Mouse (Mus musculus): ENCODE measurements at regions not wholly inside any gene's neighbourhood (a gene's known extent, or its start where the extent isn't known, plus 50 kb on each side); places are given as distances from the start of the nearest gene placed in this dataset.

GRCm38 (mm10) chr8:34374242-34374641 is 262.7 kb upstream of the Gm10131 start:
- H3K27ac ChIP-seq (ENCODE audit: control insufficient read depth, low read depth, low read length), result no peak overlapping the region
- H3K4me3 ChIP-seq (ENCODE audit: control insufficient read depth in 1 of 2, insufficient read depth in 1 of 2, low read depth in 2 of 2, low read length in 2 of 2), result no peak overlapping the region
- no peak overlapping the region for H3K9ac ChIP-seq (ENCODE audit: control insufficient read depth, low read depth, low read length, poor library complexity, severe bottlenecking)
- no peaks in the 10 kb centered on the region for H3K27me3 ChIP-seq (ENCODE audit: control insufficient read depth in 1 of 2, insufficient read depth in 2 of 2, low read length in 2 of 2)
- no peak for DNase-seq (ENCODE audit: low read depth, low spot score)
- no peaks in the 10 kb centered on the region for H3K9me3 ChIP-seq (replicated peaks; ENCODE audit: insufficient read depth, low read length)
- H3K36me3 ChIP-seq (ENCODE audit: control insufficient read depth in 1 of 2, insufficient read depth in 2 of 2, low read length in 2 of 2), result no peaks in the 10 kb centered on the region
- H3K4me1 ChIP-seq (ENCODE audit: control insufficient read depth in 1 of 2, insufficient read depth in 2 of 2, low read length in 2 of 2), result no peaks in the 10 kb centered on the region
- TF ChIP-seq USF2 (IDR thresholded peaks at IDR 0.05; ENCODE audit: borderline replicate concordance in 1 of 2, insufficient read depth in 1 of 2, low read depth in 1 of 2, low read length in 2 of 2), result no peak
- TF ChIP-seq HCFC1 (IDR thresholded peaks at IDR 0.05; ENCODE audit: low read depth, low read length), result no peak
- TF ChIP-seq NRF1 (IDR thresholded peaks at IDR 0.05; ENCODE audit: insufficient read depth, low read depth, low read length, poor library complexity, severe bottlenecking), result no peak
- no peak for TF ChIP-seq MYB (IDR thresholded peaks at IDR 0.05; ENCODE audit: low read depth, low read length)
- no peak for TF ChIP-seq USF1 (IDR thresholded peaks at IDR 0.05; ENCODE audit: low read depth, low read length)
- no peaks in the 10 kb centered on the region for H3K79me2 ChIP-seq (ENCODE audit: control insufficient read depth, insufficient read depth, low read length, poor library complexity)

DNA sequence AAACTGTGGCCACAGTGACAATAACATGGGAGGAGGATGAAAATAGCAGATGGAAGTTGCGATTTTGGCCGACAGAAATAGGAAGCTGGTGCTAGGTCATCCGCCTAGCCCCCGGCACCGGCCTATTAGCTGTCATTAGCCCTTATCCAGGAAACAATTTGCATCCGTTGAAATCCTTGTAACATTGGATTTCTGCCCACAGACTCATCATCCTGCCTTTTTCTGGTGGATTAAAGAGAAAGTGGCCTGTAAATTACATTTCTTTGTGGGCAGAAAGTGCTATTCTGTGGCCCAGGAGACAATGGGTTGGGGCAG is 261.1 kb upstream of the Gm10131 start:
- no peaks in the 10 kb centered on the region for H3K79me2 ChIP-seq (ENCODE audit: control insufficient read depth, insufficient read depth, low read length, poor library complexity)
- DNase-seq (ENCODE audit: low read depth, low spot score), result no peak
- no peak overlapping the region for H3K27ac ChIP-seq (ENCODE audit: control insufficient read depth, low read depth, low read length)
- H3K9me3 ChIP-seq (replicated peaks; ENCODE audit: insufficient read depth, low read length), result no peaks in the 10 kb centered on the region
- H3K4me1 ChIP-seq (ENCODE audit: control insufficient read depth in 1 of 2, insufficient read depth in 2 of 2, low read length in 2 of 2), result no peaks in the 10 kb centered on the region
- H3K36me3 ChIP-seq (ENCODE audit: control insufficient read depth in 1 of 2, insufficient read depth in 2 of 2, low read length in 2 of 2), result no peaks in the 10 kb centered on the region
- H3K27me3 ChIP-seq (ENCODE audit: control insufficient read depth in 1 of 2, insufficient read depth in 2 of 2, low read length in 2 of 2), result no peaks in the 10 kb centered on the region
- TF ChIP-seq ZNF384 (IDR thresholded peaks at IDR 0.05; ENCODE audit: low read depth, low read length), result no peak
- no peak for TF ChIP-seq MYB (IDR thresholded peaks at IDR 0.05; ENCODE audit: low read depth, low read length)
- no peak for TF ChIP-seq GATA1 (IDR thresholded peaks at IDR 0.05; ENCODE audit: low read depth, low read length)
- no peak for TF ChIP-seq MAFK (IDR thresholded peaks at IDR 0.05; ENCODE audit: borderline replicate concordance, low read depth, low read length)
- TF ChIP-seq MEF2A (IDR thresholded peaks at IDR 0.05; ENCODE audit: extremely low read depth, insufficient replicate concordance, low read depth, low read length, poor library complexity, severe bottlenecking), result no peak
- no peak for TF ChIP-seq POLR2A (IDR thresholded peaks at IDR 0.05; ENCODE audit: control insufficient read depth in 1 of 2, insufficient read depth in 1 of 2, low read depth in 1 of 2, low read length in 2 of 2, poor library complexity in 1 of 2)
- TF ChIP-seq TAL1 (IDR thresholded peaks at IDR 0.05; ENCODE audit: low read length), result no peak
- no peak for TF ChIP-seq MXI1 (IDR thresholded peaks at IDR 0.05; ENCODE audit: low read depth, low read length)
- TF ChIP-seq BHLHE40 (IDR thresholded peaks at IDR 0.05; ENCODE audit: borderline replicate concordance, low read depth, low read length), result no peak
- TF ChIP-seq USF2 (IDR thresholded peaks at IDR 0.05; ENCODE audit: borderline replicate concordance in 1 of 2, insufficient read depth in 1 of 2, low read depth in 1 of 2, low read length in 2 of 2), result no peak
- no peak for TF ChIP-seq ZKSCAN1 (IDR thresholded peaks at IDR 0.05; ENCODE audit: low read depth, low read length)
- no peak for TF ChIP-seq ETS1 (IDR thresholded peaks at IDR 0.05; ENCODE audit: low read depth, low read length)
- no peak for TF ChIP-seq UBTF (IDR thresholded peaks at IDR 0.05; ENCODE audit: borderline replicate concordance, insufficient read depth, low read depth, low read length)
- TF ChIP-seq E2F4 (IDR thresholded peaks at IDR 0.05; ENCODE audit: borderline replicate concordance, low read depth, low read length), result no peak
- no peak for TF ChIP-seq POLR2AphosphoS5 (IDR thresholded peaks at IDR 0.05; ENCODE audit: borderline replicate concordance, low read depth, low read length)
- no peak for TF ChIP-seq ZC3H11A (IDR thresholded peaks at IDR 0.05; ENCODE audit: low read depth, low read length)
- no peak for TF ChIP-seq MAX (IDR thresholded peaks at IDR 0.05; ENCODE audit: low read length)
- no peak overlapping the region for H3K9ac ChIP-seq (ENCODE audit: control insufficient read depth, low read depth, low read length, poor library complexity, severe bottlenecking)
- H3K4me3 ChIP-seq (ENCODE audit: control insufficient read depth in 1 of 2, insufficient read depth in 1 of 2, low read depth in 2 of 2, low read length in 2 of 2), result no peak overlapping the region

Measured in MEL (cell line).